Mouse (Mus musculus): ENCODE data around the gene Rnf10. TPM values are rescaled to one million over a fixed set of nuclear protein-coding genes. Genes with fewer than 3 reads are reported as not detected.

Gene Rnf10
- polyA plus RNA-seq, 1 experiment: 220 TPM

DNA sequence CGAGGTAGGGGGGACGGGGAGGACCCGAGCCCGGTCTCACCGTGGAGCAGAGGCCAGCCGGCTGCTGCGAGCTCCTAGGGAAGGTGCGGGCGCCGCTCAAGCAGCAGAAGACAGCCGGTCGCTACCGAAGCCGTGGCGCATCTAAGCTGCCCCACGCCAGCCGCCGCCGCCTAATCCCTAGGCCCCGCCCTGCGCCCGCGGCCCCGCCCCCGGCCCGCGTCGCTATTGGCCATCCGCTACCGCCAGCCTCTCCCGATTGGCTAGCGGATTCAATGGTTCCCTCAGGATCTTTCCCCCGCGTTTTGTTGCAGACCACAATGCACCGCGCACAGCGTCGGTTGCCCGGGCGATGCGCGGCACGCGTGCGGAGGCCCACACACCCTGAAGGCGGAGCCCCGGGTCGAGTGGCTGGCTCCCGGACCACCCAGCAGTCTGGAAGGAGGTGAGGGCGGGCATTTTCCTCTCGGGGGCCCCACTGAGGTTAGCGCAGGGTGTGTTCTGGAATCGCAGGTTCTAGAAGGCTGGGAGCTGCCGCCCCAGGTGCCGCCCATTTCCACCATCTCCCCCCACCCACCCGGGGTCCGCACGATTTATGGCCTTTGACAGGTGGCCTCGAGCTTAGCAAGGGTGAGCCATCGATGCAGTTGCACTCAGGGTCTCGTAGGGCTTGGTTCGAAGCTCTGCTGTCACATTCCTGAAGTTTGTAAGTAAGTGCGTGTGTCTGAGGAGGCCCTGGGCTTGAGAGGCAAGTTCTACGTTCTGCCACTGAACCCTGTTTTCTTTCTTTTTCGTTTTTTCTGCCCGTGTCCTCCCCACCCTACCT, 28.3 kb upstream of the Rnf10 start, which contains the start of gene Dynll1:
Dynll1 (minus strand) TSS at position 208 of the 823 bp plus-strand sequence.
- Histone ChIP-seq H3K27me3 (ENCODE audit: control insufficient read depth, insufficient read depth, insufficient read length) (no peaks in the 10 kb centered on the region), H3K36me3 (ENCODE audit: control insufficient read depth, insufficient read depth) (peaks cover 16% of the 10 kb centered on the region), H3K4me3 (peak within 1 kb of the TSS; percentile 95), H3K79me2 (ENCODE audit: control insufficient read depth, insufficient read depth) (peaks cover 19% of the 10 kb centered on the region), H3K4me2 (ENCODE audit: low read depth) (peak within 1 kb of the TSS; percentile 91), H3ac (ENCODE audit: control insufficient read depth, insufficient read length) (peak within 1 kb of the TSS; percentile 94)
- TF ChIP-seq POLR2A (IDR thresholded peaks at IDR 0.05; ENCODE audit: insufficient read length, low read depth) (peak; percentile 93), MAX (IDR thresholded peaks at IDR 0.05; ENCODE audit: low read depth) (peak; percentile 45), TCF3 (IDR thresholded peaks at IDR 0.05; ENCODE audit: insufficient read length, low read depth) (no peak), MYOD1 (IDR thresholded peaks at IDR 0.05; ENCODE audit: control insufficient read depth in 1 of 3, insufficient read length in 2 of 3, low read depth in 2 of 3) (peak in 2 of 3 experiments; percentile 62 to 70), TCF12 (IDR thresholded peaks at IDR 0.05; ENCODE audit: insufficient read depth, poor library complexity, severe bottlenecking) (no peak), POLR2AphosphoS2 (IDR thresholded peaks at IDR 0.05; ENCODE audit: insufficient read length, low read depth) (peak; percentile 94), REST (IDR thresholded peaks at IDR 0.05; ENCODE audit: insufficient read depth, insufficient read length) (peak; percentile 33)

DNA sequence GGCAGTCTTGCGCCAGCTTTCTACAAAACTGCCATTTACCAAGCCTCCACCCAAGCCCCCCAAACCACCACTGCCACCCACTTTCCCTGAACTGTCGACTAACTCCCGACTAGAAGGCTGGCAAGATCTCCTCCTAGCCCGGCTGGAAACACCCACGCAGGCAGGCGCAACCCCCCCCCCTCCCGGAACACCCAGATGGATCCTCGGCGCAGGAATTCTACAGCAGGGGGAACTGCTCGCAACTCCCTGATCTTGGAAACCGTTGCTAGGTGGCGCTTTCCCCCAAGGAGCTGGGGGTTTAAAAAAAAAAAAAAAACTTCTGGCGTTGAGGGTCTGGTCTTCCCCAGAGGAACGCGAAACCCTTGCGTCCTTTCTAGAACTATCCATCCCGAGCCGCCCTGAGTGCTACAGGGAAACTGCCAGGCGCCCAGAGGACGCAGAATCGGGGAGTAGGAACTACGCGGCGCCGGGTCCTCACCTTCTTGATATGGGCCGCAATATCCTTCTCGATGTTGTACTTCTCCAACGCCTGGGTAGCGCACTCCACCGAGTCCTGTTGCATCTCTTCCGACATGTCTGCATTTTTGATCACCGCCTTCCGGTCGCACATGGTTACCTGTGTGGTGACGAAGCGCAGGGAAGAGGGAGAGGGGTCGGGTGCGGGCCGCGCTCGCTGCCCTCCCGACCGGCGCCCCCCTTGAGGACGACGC, 27.5 kb upstream of the Rnf10 start:
- Histone ChIP-seq H3K79me2 (ENCODE audit: control insufficient read depth, insufficient read depth) (peaks cover 19% of the 10 kb centered on the region), H3ac (ENCODE audit: control insufficient read depth, insufficient read length) (peak overlapping the region; percentile 94), H3K4me3 (peak overlapping the region; percentile 95), H3K4me2 (ENCODE audit: low read depth) (peak overlapping the region; percentile 84), H3K36me3 (ENCODE audit: control insufficient read depth, insufficient read depth) (peaks cover 22% of the 10 kb centered on the region), H3K27me3 (ENCODE audit: control insufficient read depth, insufficient read depth, insufficient read length) (no peaks in the 10 kb centered on the region)
- TF ChIP-seq POLR2AphosphoS2 (IDR thresholded peaks at IDR 0.05; ENCODE audit: insufficient read length, low read depth) (peak; percentile 9), MAX (IDR thresholded peaks at IDR 0.05; ENCODE audit: low read depth) (no peak), USF1 (IDR thresholded peaks at IDR 0.05; ENCODE audit: low read depth) (no peak)

DNA sequence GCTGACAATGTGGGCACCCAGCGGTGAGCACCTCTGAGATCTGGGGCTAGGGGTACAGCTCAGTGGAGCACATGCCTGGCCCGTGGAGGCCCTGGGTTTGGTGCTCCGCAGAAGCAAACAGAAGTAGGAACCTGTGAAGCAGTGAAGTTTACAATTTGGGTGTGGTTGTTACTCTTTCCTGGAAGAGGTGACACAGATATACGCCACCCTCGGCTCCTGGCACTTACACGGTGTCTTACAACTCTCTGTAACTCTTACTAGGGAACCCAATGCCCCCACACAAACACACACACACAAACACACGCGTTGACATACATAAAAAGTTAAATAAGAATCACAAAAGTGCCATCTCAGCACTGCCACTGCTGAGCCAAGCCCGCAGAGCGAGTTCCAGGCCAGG, 23.6 kb upstream of the Rnf10 start:
- no peaks in the 10 kb centered on the region for H3K27me3 ChIP-seq (ENCODE audit: control insufficient read depth, insufficient read depth, insufficient read length)
- no peak overlapping the region for H3K4me2 ChIP-seq (ENCODE audit: low read depth)
- H3K79me2 ChIP-seq (ENCODE audit: control insufficient read depth, insufficient read depth): peaks cover 19% of the 10 kb centered on the region
- no peak for TF ChIP-seq POLR2A (IDR thresholded peaks at IDR 0.05; ENCODE audit: insufficient read length, low read depth)
- peak; percentile 40 for TF ChIP-seq POLR2AphosphoS2 (IDR thresholded peaks at IDR 0.05; ENCODE audit: insufficient read length, low read depth)
- peaks cover 22% of the 10 kb centered on the region for H3K36me3 ChIP-seq (ENCODE audit: control insufficient read depth, insufficient read depth)
- no peak overlapping the region for H3K4me3 ChIP-seq
- H3ac ChIP-seq (ENCODE audit: control insufficient read depth, insufficient read length): no peak overlapping the region

DNA sequence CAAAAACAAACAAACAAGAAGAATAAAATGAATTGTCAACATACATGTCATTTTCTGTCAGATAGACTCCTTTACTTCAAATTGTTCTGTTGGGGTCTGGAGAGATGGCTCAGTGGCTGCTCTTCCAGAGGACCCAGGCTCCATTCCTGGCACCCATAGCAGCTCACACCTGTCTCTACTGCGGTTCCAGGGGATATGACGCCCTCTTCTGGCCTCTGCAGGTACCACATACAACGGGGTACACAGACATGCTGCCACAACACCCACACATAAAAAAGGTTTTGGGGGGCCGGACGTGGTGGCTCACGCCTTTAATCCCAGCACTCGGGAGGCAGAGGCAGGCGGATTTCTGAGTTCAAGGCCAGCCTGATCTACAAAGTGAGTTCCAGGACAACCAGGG, 21.5 kb upstream of the Rnf10 start:
- H3K79me2 ChIP-seq (ENCODE audit: control insufficient read depth, insufficient read depth): peaks cover 7% of the 10 kb centered on the region

DNA sequence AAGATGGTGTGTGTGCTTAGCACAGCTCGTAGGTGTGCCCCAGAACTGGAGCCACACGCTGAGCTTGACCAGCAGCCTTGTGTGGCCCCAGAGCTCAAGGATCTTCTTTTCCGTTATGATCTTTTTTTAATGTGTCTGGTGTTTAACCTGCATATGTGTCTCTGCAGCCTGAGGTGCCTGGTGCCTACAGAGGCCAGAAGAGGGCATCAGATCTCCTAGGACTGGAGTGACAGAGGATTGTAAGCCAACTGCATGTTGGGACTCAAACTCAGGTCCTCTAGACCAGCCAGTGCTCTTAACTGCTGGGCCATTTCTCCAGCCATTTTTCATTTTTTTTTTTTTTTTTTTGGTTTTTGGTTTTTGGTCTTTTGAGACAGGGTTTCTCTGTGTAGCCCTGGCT, 12.0 kb upstream of the Rnf10 start:
- Histone ChIP-seq H3K27me3 (ENCODE audit: control insufficient read depth, insufficient read depth, insufficient read length) (no peaks in the 10 kb centered on the region), H3K4me3 (no peak overlapping the region), H3K4me2 (ENCODE audit: low read depth) (no peak overlapping the region), H3K36me3 (ENCODE audit: control insufficient read depth, insufficient read depth) (peaks cover 10% of the 10 kb centered on the region), H3ac (ENCODE audit: control insufficient read depth, insufficient read length) (no peak overlapping the region), H3K79me2 (ENCODE audit: control insufficient read depth, insufficient read depth) (peaks cover 21% of the 10 kb centered on the region)
- TF ChIP-seq POLR2A (IDR thresholded peaks at IDR 0.05; ENCODE audit: insufficient read length, low read depth) (no peak), SRF (IDR thresholded peaks at IDR 0.05; ENCODE audit: control insufficient read depth, insufficient read length, low read depth) (no peak), MAX (IDR thresholded peaks at IDR 0.05; ENCODE audit: low read depth) (no peak)

More for the DNA sequence above, 21.5 kb upstream of the Rnf10 start:
- no peak overlapping the region for H3ac ChIP-seq (ENCODE audit: control insufficient read depth, insufficient read length)
- H3K27me3 ChIP-seq (ENCODE audit: control insufficient read depth, insufficient read depth, insufficient read length): no peaks in the 10 kb centered on the region
- peaks cover 25% of the 10 kb centered on the region for H3K36me3 ChIP-seq (ENCODE audit: control insufficient read depth, insufficient read depth)
- TF ChIP-seq POLR2A (IDR thresholded peaks at IDR 0.05; ENCODE audit: insufficient read length, low read depth) (no peak), TCF12 (IDR thresholded peaks at IDR 0.05; ENCODE audit: insufficient read depth, poor library complexity, severe bottlenecking) (no peak), USF1 (IDR thresholded peaks at IDR 0.05; ENCODE audit: low read depth) (no peak), TCF3 (IDR thresholded peaks at IDR 0.05; ENCODE audit: insufficient read length, low read depth) (no peak), MAX (IDR thresholded peaks at IDR 0.05; ENCODE audit: low read depth) (no peak), MYOG (IDR thresholded peaks at IDR 0.05; ENCODE audit: control insufficient read depth in 1 of 3, insufficient read depth in 1 of 3, insufficient read length in 2 of 3, low read depth in 2 of 3) (no peak), MYOD1 (IDR thresholded peaks at IDR 0.05; ENCODE audit: control insufficient read depth in 1 of 3, insufficient read length in 2 of 3, low read depth in 2 of 3) (no peak)
- no peak overlapping the region for H3K4me3 ChIP-seq
- no peak overlapping the region for H3K4me2 ChIP-seq (ENCODE audit: low read depth)

Measured in myocyte (in vitro differentiated cells).